Mouse (Mus musculus) E14TG2a.4 (cell line): ENCODE measurements at regions not wholly inside any gene's neighbourhood (a gene's known extent, or its start where the extent isn't known, plus 50 kb on each side); places are given as distances from the start of the nearest gene placed in this dataset.

Experiments
- CTCF ChIP-seq: conservative IDR thresholded peaks from 2 replicates; pipeline ENCODE4 v1.5.1; 2014; ENCODE audit warnings: low read length
- NANOG ChIP-seq: IDR thresholded peaks from 2 replicates; pipeline ENCODE4 v1.6.1; 2014; ENCODE audit warnings: borderline replicate concordance, low read length, mixed read lengths

GRCm38 (mm10) chr14:115004733-115005405 lies 87.1 kb upstream of the Gpc5 start:
- no peak for TF ChIP-seq CTCF
- no peak for TF ChIP-seq NANOG
